16 mouse cellular contexts compared by ENCODE assay signal in the genomic region with DNA sequence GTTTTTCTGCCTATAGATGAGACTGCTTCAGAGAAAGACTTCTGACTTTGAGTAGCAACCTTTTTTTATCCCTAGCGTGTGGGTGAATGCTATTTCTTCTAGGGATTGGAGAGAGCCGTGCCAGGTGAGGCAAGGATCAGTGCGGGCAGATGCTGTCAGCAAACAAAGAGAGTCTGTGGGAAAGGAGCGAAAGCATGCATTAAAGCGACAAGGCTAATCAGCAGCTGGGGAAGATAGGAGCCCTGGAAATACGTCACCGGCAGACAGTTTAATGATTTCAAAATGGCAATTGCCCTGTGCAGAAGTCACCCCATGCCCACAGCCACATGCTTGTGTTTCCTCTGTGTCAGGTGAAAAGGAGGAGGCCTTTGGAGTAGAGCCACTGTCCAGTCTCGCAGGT. TPM values are rescaled to one million over a fixed set of nuclear protein-coding genes. Genes with fewer than 3 reads are reported as not detected.
A peak's percentile ranks its signal among the peaks of the same experiment; 100 is the strongest.
DNase-seq lines count a peak whose midpoint lies in the region; ATAC-seq and TF ChIP-seq lines count a peak whose summit lies in the region.
"Had no signal": no experiment of that assay in that cellular context is flagged by ENCODE, and none has a peak within 500 bp of the region (broad histone marks: within the 10 kb centered on the region; RNA-seq: fewer than 3 reads in every experiment).

No protein-coding gene starts in this region.

- no peaks in the 10 kb centered on the region for H3K27me3 ChIP-seq in liver, adult 2 months (ENCODE audit: control insufficient read depth, insufficient read depth, low read length)
- H3K27me3 ChIP-seq in liver, embryonic 11.5 days (replicated peaks; ENCODE audit: control insufficient read depth, insufficient read depth, low read length): no peaks in the 10 kb centered on the region
- no peaks in the 10 kb centered on the region for H3K27me3 ChIP-seq in forebrain, embryonic 16.5 days (replicated peaks; ENCODE audit: control insufficient read depth, insufficient read depth, low read length)
- no peaks in the 10 kb centered on the region for H3K27me3 ChIP-seq in intestine, embryonic 15.5 days (replicated peaks)
- no peaks in the 10 kb centered on the region for H3K27me3 ChIP-seq in neural tube, embryonic 13.5 days
- H3K27me3 ChIP-seq in cerebellum, adult 2 months (ENCODE audit: control insufficient read depth, insufficient read depth, low read length): no peaks in the 10 kb centered on the region
- H3K27me3 ChIP-seq: liver, embryonic 15.5 days had no signal

- no peak overlapping the region for H3K9ac ChIP-seq in liver, adult 2 months (ENCODE audit: low read depth, low read length)
- H3K9ac ChIP-seq in liver, embryonic 11.5 days (ENCODE audit: low read depth, low read length): no peak overlapping the region
- peak overlapping the region; percentile 2; the same call in 1 of the 2 replicates for H3K9ac ChIP-seq in forebrain, embryonic 16.5 days (replicated peaks; ENCODE audit: low read depth, low read length)
- no peak overlapping the region for H3K9ac ChIP-seq in intestine, embryonic 15.5 days
- H3K9ac ChIP-seq in neural tube, embryonic 13.5 days: peak overlapping the region; percentile 45
- H3K9ac ChIP-seq: liver, embryonic 15.5 days had no signal

- peaks cover 3% of the 10 kb centered on the region; the same call in 1 of the 2 replicates for H3K4me1 ChIP-seq in liver, adult 2 months (ENCODE audit: control insufficient read depth, insufficient read depth, low read length)
- H3K4me1 ChIP-seq in liver, embryonic 11.5 days (replicated peaks; ENCODE audit: control insufficient read depth, insufficient read depth, low read length): peaks cover 4% of the 10 kb centered on the region; the same call in 1 of the 2 replicates
- peaks cover 14% of the 10 kb centered on the region for H3K4me1 ChIP-seq in forebrain, embryonic 16.5 days (replicated peaks; ENCODE audit: control insufficient read depth, insufficient read depth, low read length)
- H3K4me1 ChIP-seq in intestine, embryonic 15.5 days (replicated peaks): 0 out of 2 replicates have a peak, but pooled peaks cover 3% of the 10 kb centered on the region
- H3K4me1 ChIP-seq in neural tube, embryonic 13.5 days (replicated peaks): peaks cover 18% of the 10 kb centered on the region
- no peaks in the 10 kb centered on the region for H3K4me1 ChIP-seq in cerebellum, adult 2 months (ENCODE audit: control insufficient read depth, insufficient read depth, low read length)

- no peaks in the 10 kb centered on the region for H3K9me3 ChIP-seq in liver, embryonic 11.5 days (ENCODE audit: control insufficient read depth, low read length)
- no peaks in the 10 kb centered on the region for H3K9me3 ChIP-seq in forebrain, embryonic 16.5 days (ENCODE audit: control insufficient read depth, low read length)
- H3K9me3 ChIP-seq in intestine, embryonic 15.5 days: no peaks in the 10 kb centered on the region
- H3K9me3 ChIP-seq in neural tube, embryonic 13.5 days: no peaks in the 10 kb centered on the region
- H3K9me3 ChIP-seq: liver, embryonic 15.5 days had no signal

- H3K36me3 ChIP-seq in liver, adult 2 months (ENCODE audit: control insufficient read depth, insufficient read depth, low read length): no peaks in the 10 kb centered on the region
- H3K36me3 ChIP-seq in liver, embryonic 11.5 days (ENCODE audit: control insufficient read depth, insufficient read depth, low read length): no peaks in the 10 kb centered on the region
- H3K36me3 ChIP-seq in forebrain, embryonic 16.5 days (ENCODE audit: control insufficient read depth, insufficient read depth): no peaks in the 10 kb centered on the region
- no peaks in the 10 kb centered on the region for H3K36me3 ChIP-seq in intestine, embryonic 15.5 days
- H3K36me3 ChIP-seq in neural tube, embryonic 13.5 days: no peaks in the 10 kb centered on the region
- H3K36me3 ChIP-seq: liver, embryonic 15.5 days had no signal

- H3K79me2 ChIP-seq in liver, adult 2 months (ENCODE audit: control insufficient read depth, insufficient read depth, low read length): no peaks in the 10 kb centered on the region

- H3K27ac ChIP-seq in liver, adult 2 months (replicated peaks; ENCODE audit: insufficient read depth, low read depth, low read length): no peak overlapping the region
- H3K27ac ChIP-seq in liver, embryonic 11.5 days (ENCODE audit: low read depth, low read length): no peak overlapping the region
- H3K27ac ChIP-seq in forebrain, embryonic 16.5 days (ENCODE audit: low read length): peak overlapping the region; percentile 79
- no peak overlapping the region for H3K27ac ChIP-seq in intestine, embryonic 15.5 days
- H3K27ac ChIP-seq in neural tube, embryonic 13.5 days (replicated peaks): peak overlapping the region; percentile 73
- H3K27ac ChIP-seq in cerebellum, adult 2 months (ENCODE audit: insufficient read depth, low read length): no peak overlapping the region
- H3K27ac ChIP-seq: gastrocnemius, adult 2 months; liver, embryonic 15.5 days had no signal

- ATAC-seq in liver, embryonic 11.5 days (replicated peaks; ENCODE audit: low FRiP score): no peak
- ATAC-seq in forebrain, embryonic 16.5 days: peak; percentile 68
- ATAC-seq in intestine, embryonic 15.5 days: peak; percentile 61; the same call in 1 of the 2 replicates
- peak; percentile 27; the same call in 1 of the 2 replicates for ATAC-seq in neural tube, embryonic 13.5 days (ENCODE audit: low read depth)

- H3K4me3 ChIP-seq in liver, adult 2 months (ENCODE audit: insufficient read depth, low read depth, low read length): no peak overlapping the region
- no peak overlapping the region for H3K4me3 ChIP-seq in liver, embryonic 11.5 days (ENCODE audit: low read depth, low read length)
- no peak overlapping the region for H3K4me3 ChIP-seq in forebrain, embryonic 16.5 days (replicated peaks; ENCODE audit: low read length)
- no peak overlapping the region for H3K4me3 ChIP-seq in intestine, embryonic 15.5 days (replicated peaks)
- no peak overlapping the region for H3K4me3 ChIP-seq in neural tube, embryonic 13.5 days
- no peak overlapping the region for H3K4me3 ChIP-seq in cerebellum, adult 2 months (replicated peaks; ENCODE audit: insufficient read depth, low read depth, low read length)
- H3K4me3 ChIP-seq: erythroblast, embryonic 14.5 days; gastrocnemius, adult 2 months; liver, embryonic 15.5 days; megakaryocyte, embryonic 14.5 days had no signal

- TF ChIP-seq POLR2A in liver, adult 2 months (IDR thresholded peaks at IDR 0.05; ENCODE audit: extremely low read depth, insufficient read depth, low read length): no peak
- TF ChIP-seq POLR2A in cerebellum, adult 2 months (IDR thresholded peaks at IDR 0.05; ENCODE audit: borderline replicate concordance, insufficient read depth, low read length): no peak

- no peak overlapping the region for H3K4me2 ChIP-seq in liver, embryonic 11.5 days
- H3K4me2 ChIP-seq in forebrain, embryonic 16.5 days (ENCODE audit: low read length): no peak overlapping the region
- H3K4me2 ChIP-seq in intestine, embryonic 15.5 days (replicated peaks): no peak overlapping the region; the same call in 1 of the 2 replicates
- H3K4me2 ChIP-seq in neural tube, embryonic 13.5 days: peak overlapping the region; percentile 21; the same call in 1 of the 2 replicates
- H3K4me2 ChIP-seq: liver, embryonic 15.5 days had no signal

- peak; percentile 49 for DNase-seq in liver, adult 2 months (ENCODE audit: extremely low read depth, low read depth, low spot score)
- no peak for DNase-seq in liver, embryonic 11.5 days (ENCODE audit: low spot score)
- DNase-seq in urinary bladder, adult 18-20 months (ENCODE audit: low spot score in 2 of 2): no peak
- DNase-seq in right cerebral cortex, adult 18-20 months: no peak
- DNase-seq in cerebellum, adult 2 months: no peak
- DNase-seq: adrenal gland, postnatal 10 days; cerebellum, postnatal 14 days; gastrocnemius, adult 2 months; lung, postnatal 10 days; spleen, adult 18-20 months had no signal

- TF ChIP-seq CTCF in liver, adult 2 months (IDR thresholded peaks at IDR 0.05; ENCODE audit: low read depth, low read length): no peak
- no peak for TF ChIP-seq CTCF in cerebellum, adult 2 months (IDR thresholded peaks at IDR 0.05; ENCODE audit: borderline replicate concordance, insufficient read depth, low read depth, low read length)

- WGBS in liver, adult 2 months: 28% methylated on average over 8 of the region's 8 CpGs
- WGBS in liver, embryonic 11.5 days: 47% methylated on average over 8 of the region's 8 CpGs
- 25% methylated on average over 8 of the region's 8 CpGs for WGBS in forebrain, embryonic 16.5 days
- 45% methylated on average over 8 of the region's 8 CpGs for WGBS in intestine, embryonic 15.5 days
- 28% methylated on average over 8 of the region's 8 CpGs for WGBS in neural tube, embryonic 13.5 days
- WGBS in cerebellum, adult 2 months: 71% methylated on average over 8 of the region's 8 CpGs

RNA-seq across cellular contexts. Expression of a gene that starts 39.1 kb away (rescaled TPM):
- total RNA-seq in liver, adult 2 months (2014; rRNA removed): 27.8 and 28.1 TPM in 2 replicates
- polyA plus RNA-seq in liver, adult 2 months (2012; rRNA removed): 15.8 and 16.2 TPM in 2 replicates
- polyA plus RNA-seq in liver, embryonic 11.5 days (2014; fragmentation: Nextera tagmentation; extraction: Ambion mirVana): 3.9 and 4.1 TPM in 2 replicates
- polyA plus RNA-seq in forebrain, embryonic 16.5 days (2015; fragmentation: Nextera tagmentation; extraction: Ambion mirVana): 19.5 and 23.2 TPM in 2 replicates
- 5.8 and 6.5 TPM in 2 replicates for polyA plus RNA-seq in intestine, embryonic 15.5 days (2015; fragmentation: Nextera tagmentation; extraction: Ambion mirVana)
- polyA plus RNA-seq in neural tube, embryonic 13.5 days (2015; fragmentation: Nextera tagmentation; extraction: Ambion mirVana): 3.8 and 5.1 TPM in 2 replicates
- polyA plus RNA-seq in cerebellum, adult 2 months (2012; rRNA removed): 7.9 and 8.3 TPM in 2 replicates

Comparison
In these comparisons a context has a peak if more than half of its experiments do, and no peak if none do; other contexts are left out.
1. H3K27ac ChIP-seq: peak in forebrain, embryonic 16.5 days (single experiment) and neural tube, embryonic 13.5 days (single experiment); none in liver, adult 2 months (single experiment), liver, embryonic 11.5 days (single experiment), intestine, embryonic 15.5 days (single experiment) and cerebellum, adult 2 months (single experiment).
2. H3K9ac ChIP-seq: peak in forebrain, embryonic 16.5 days (single experiment) and neural tube, embryonic 13.5 days (single experiment); none in liver, adult 2 months (single experiment), liver, embryonic 11.5 days (single experiment) and intestine, embryonic 15.5 days (single experiment).